ENCODE assay signal across 8 mouse cellular contexts in the genomic region with DNA sequence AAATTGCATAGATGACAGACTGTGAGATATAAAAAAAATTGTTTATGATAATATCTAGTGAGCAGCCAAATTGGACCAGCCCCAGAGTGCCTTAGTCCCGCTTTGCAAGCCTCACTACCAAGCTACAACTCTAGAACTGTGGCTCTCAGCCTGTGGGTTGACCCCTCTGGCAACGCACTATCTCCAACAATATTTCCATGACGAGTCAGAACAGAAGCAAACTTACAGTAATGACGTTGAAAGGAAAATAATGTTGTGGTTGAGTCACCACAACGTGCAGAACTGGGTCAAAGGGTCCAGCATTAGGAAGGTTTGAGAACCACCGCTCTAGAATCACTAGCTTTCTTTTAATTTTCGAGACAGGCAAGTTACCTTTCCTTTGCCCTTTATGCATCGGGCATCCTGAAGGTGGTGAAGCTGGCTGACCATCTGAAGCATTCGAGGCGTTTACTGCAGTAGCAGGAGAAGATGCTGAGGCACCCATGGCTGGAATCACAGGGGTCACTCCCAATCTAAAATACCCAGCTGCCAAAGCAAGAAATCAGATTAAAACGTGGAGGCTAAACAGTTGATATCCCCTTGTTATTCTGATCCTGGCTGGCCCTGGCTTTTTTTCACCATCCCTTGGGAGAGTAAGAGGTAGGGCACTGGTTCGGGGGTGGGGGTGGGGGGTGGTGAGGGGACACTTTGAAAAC. TPM values are rescaled to one million over a fixed set of nuclear protein-coding genes. Genes with fewer than 3 reads are reported as not detected.
DNase-seq lines count a peak whose midpoint lies in the region; ATAC-seq and TF ChIP-seq lines count a peak whose summit lies in the region.

No protein-coding gene starts in this region.

- intact Hi-C loops in gastrocnemius, postnatal 36 days (cut with DNase I), result no loop called here

- DNase-seq in kidney, postnatal 0 days (ENCODE audit: low spot score), result no peak
- DNase-seq in kidney, adult 9 months, result no peak
- peak; percentile 10 for DNase-seq in T-cell, adult 2 months (ENCODE audit: low spot score)
- no peak for DNase-seq in hindbrain, embryonic 11.5 days (ENCODE audit: low spot score)
- DNase-seq in B cell, adult 2 months, result no peak
- no peak for DNase-seq in embryo, embryonic 10.5 days (ENCODE audit: low spot score)
- no peak for DNase-seq in gastrocnemius, postnatal 36 days

- no peaks in the 10 kb centered on the region for H3K4me1 ChIP-seq in kidney, postnatal 0 days (replicated peaks; ENCODE audit: insufficient read depth, low read length)
- no peaks in the 10 kb centered on the region for H3K4me1 ChIP-seq in hindbrain, embryonic 11.5 days (replicated peaks; ENCODE audit: control insufficient read depth, insufficient read depth, low read length)

- no peaks in the 10 kb centered on the region for H3K36me3 ChIP-seq in kidney, postnatal 0 days (ENCODE audit: insufficient read depth, low read length)
- H3K36me3 ChIP-seq in hindbrain, embryonic 11.5 days (ENCODE audit: control insufficient read depth, insufficient read depth, low read length), result no peaks in the 10 kb centered on the region

- peak overlapping the region; percentile 72 for H3K9ac ChIP-seq in kidney, postnatal 0 days (ENCODE audit: low read depth, low read length)
- peak overlapping the region; percentile 60; the same call in 1 of the 2 replicates for H3K9ac ChIP-seq in hindbrain, embryonic 11.5 days (ENCODE audit: low read depth, low read length)

- H3K27me3 ChIP-seq in kidney, postnatal 0 days (ENCODE audit: insufficient read depth, low read length), result no peaks in the 10 kb centered on the region
- H3K27me3 ChIP-seq in hindbrain, embryonic 11.5 days (ENCODE audit: control insufficient read depth, insufficient read depth, low read length), result no peaks in the 10 kb centered on the region

- ATAC-seq in kidney, postnatal 0 days (replicated peaks; ENCODE audit: low FRiP score, low read depth), result no peak
- ATAC-seq in hindbrain, embryonic 11.5 days (ENCODE audit: low FRiP score), result no peak
- ATAC-seq in megakaryocyte-erythroid progenitor cell, adult 5-6 weeks (replicated peaks; ENCODE audit: low FRiP score, low TSS enrichment, poor library complexity, severe bottlenecking), result peak; percentile 40; the same call in 1 of the 2 replicates

- H3K4me3 ChIP-seq in kidney, postnatal 0 days (replicated peaks; ENCODE audit: low read depth, low read length), result peak overlapping the region; percentile 52
- H3K4me3 ChIP-seq in hindbrain, embryonic 11.5 days (ENCODE audit: low read depth, low read length), result peak overlapping the region; percentile 58

- peak overlapping the region; percentile 57 for H3K4me2 ChIP-seq in kidney, postnatal 0 days (ENCODE audit: low read length)
- peak overlapping the region; percentile 41 for H3K4me2 ChIP-seq in hindbrain, embryonic 11.5 days (replicated peaks; ENCODE audit: low read depth, low read length)

- no peaks in the 10 kb centered on the region for H3K9me3 ChIP-seq in kidney, postnatal 0 days (replicated peaks; ENCODE audit: low read length)
- no peaks in the 10 kb centered on the region for H3K9me3 ChIP-seq in hindbrain, embryonic 11.5 days (ENCODE audit: control insufficient read depth, low read length)

- 55% methylated on average over 12 of the region's 12 CpGs for WGBS in kidney, postnatal 0 days
- WGBS in hindbrain, embryonic 11.5 days, result 63% methylated on average over 12 of the region's 12 CpGs

- peak overlapping the region; percentile 88; the same call in 1 of the 2 replicates for H3K27ac ChIP-seq in kidney, postnatal 0 days
- no peak overlapping the region for H3K27ac ChIP-seq in hindbrain, embryonic 11.5 days (ENCODE audit: low read depth, low read length)

- no peak for TF ChIP-seq CTCF in kidney, postnatal 0 days (IDR thresholded peaks at IDR 0.05; ENCODE audit: low read depth)

RNA-seq across cellular contexts. Expression of a gene that starts 1.0 kb away (rescaled TPM):
- polyA plus RNA-seq in kidney, postnatal 0 days (2015; fragmentation: Nextera tagmentation; extraction: Ambion mirVana), result 36.5 and 37.2 TPM in 2 replicates
- 54.6 TPM in 2 replicates for polyA plus RNA-seq in hindbrain, embryonic 11.5 days (2014; fragmentation: Nextera tagmentation; extraction: Ambion mirVana)
- 25.6 and 34.7 TPM in 2 replicates for total RNA-seq in megakaryocyte-erythroid progenitor cell, adult 5-6 weeks (2014; fragmentation: Nextera tagmentation)
- 33.8 and 43.9 TPM in 2 replicates for total RNA-seq in megakaryocyte-erythroid progenitor cell, adult 5-6 weeks (2017)
- 10 to 100 TPM; 24.9 to 30.2 TPM for total RNA-seq in gastrocnemius, postnatal 36 days (2021)
